Mouse (Mus musculus): ENCODE data around the gene Ippk.

DNA sequence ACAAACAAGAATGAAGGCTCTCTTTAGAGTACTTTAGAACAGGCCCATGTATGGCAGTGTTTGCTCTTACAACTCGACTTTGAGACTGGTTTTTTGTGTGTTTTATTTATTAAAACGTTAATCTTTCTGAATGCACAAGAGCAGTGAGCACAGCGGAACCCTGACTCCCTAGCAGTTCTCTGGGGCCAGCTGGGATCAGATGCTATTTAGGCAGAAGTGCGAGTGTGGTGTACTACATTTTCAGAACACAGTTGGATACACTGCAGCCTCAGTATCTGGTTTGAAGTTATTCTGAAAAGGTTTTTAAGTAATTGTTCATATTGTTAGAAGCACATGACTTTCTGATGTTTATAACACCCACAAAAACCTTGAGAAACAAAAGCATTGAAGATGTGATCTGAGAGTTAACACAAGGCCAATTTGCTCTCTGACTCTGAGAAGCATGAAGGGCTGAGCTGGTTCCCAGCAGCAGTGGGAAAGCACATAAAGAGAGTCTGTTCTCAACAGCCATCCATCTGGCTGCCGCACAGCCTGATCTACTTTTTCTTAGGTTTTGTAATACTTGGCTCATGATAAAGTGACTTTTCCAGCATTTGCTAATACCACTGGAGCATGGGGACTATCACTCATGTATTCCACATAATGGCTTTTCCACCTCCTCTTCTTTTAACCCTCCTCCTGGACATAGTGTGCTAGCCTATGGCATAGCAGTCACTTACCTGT, 39.8 kb downstream of the Ippk start:
- no peak for TF ChIP-seq MYOD1 (IDR thresholded peaks at IDR 0.05; ENCODE audit: control insufficient read depth in 1 of 3, insufficient read length in 2 of 3, low read depth in 2 of 3)
- no peak for TF ChIP-seq MAX (IDR thresholded peaks at IDR 0.05; ENCODE audit: low read depth)
- no peak for TF ChIP-seq POLR2A (IDR thresholded peaks at IDR 0.05; ENCODE audit: insufficient read length, low read depth)
- no peak for TF ChIP-seq REST (IDR thresholded peaks at IDR 0.05; ENCODE audit: insufficient read depth, insufficient read length)
- no peak for TF ChIP-seq POLR2AphosphoS2 (IDR thresholded peaks at IDR 0.05; ENCODE audit: insufficient read length, low read depth)
- TF ChIP-seq CEBPB (IDR thresholded peaks at IDR 0.05; ENCODE audit: insufficient read depth, poor library complexity, severe bottlenecking) = no peak
- no peak for TF ChIP-seq SRF (IDR thresholded peaks at IDR 0.05; ENCODE audit: control insufficient read depth, insufficient read length, low read depth)
- no peak for TF ChIP-seq E2F4 (IDR thresholded peaks at IDR 0.05; ENCODE audit: insufficient read depth)
- TF ChIP-seq TCF12 (IDR thresholded peaks at IDR 0.05; ENCODE audit: insufficient read depth, poor library complexity, severe bottlenecking) = no peak
- no peak for TF ChIP-seq USF1 (IDR thresholded peaks at IDR 0.05; ENCODE audit: low read depth)
- no peak for TF ChIP-seq MYOG (IDR thresholded peaks at IDR 0.05; ENCODE audit: control insufficient read depth in 1 of 3, insufficient read depth in 1 of 3, insufficient read length in 2 of 3, low read depth in 2 of 3)
- TF ChIP-seq TCF3 (IDR thresholded peaks at IDR 0.05; ENCODE audit: insufficient read length, low read depth) = no peak

Data from myocyte (in vitro differentiated cells).